Mouse (Mus musculus) lung, postnatal 0 days (tissue): Measurements from ENCODE around the gene Dnajb4.

Experiments
- CTCF ChIP-seq: IDR thresholded peaks from 2 replicates; pipeline ENCODE4 v1.5.1; 2016; ENCODE audit warnings: antibody characterized with exemption, mild to moderate bottlenecking
- EP300 ChIP-seq: IDR thresholded peaks from 2 replicates; pipeline ENCODE4 v1.6.1; 2016; ENCODE audit warnings: antibody characterized with exemption, mild to moderate bottlenecking, control low read depth

DNA sequence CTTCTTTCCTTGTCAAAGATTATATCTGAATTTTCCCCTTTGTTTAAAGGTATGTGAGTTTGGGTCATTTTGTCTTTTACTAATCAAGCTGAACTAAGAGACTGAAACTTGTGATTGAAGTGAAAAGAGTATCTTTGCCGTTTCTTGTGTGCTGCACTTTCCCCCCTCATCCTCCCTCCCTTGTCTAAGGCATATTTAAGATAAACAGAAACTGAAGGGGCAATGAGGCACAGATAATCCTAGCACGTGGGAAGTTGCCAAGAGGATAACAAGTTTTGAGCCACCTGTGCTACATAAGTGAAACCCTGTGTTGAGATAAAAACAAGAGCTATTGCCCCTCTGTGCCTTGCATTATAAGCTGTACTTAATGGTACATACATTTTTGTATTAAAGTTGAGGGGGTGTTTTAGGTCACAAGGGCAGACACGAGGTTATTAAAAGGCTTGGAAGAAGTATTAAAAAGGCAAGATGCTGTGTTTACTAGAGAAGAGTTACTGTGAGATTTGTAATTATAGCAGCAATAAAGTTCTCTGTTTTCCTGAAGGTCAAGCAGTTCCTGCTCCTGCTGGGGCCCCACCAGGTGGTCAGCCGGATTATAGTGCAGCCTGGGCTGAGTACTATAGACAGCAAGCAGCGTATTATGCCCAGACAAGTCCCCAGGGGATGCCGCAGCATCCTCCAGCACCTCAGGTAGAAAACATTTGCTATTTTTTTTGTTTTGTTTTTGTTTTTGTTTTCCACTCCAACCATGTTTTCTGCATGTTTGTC is 21.4 kb upstream of the Dnajb4 start:
- TF ChIP-seq EP300, result no peak
- no peak for TF ChIP-seq CTCF
